Mouse (Mus musculus) gastrocnemius, adult 2 months (tissue): ENCODE results near the gene Slc38a8. TPM values are rescaled to one million over a fixed set of nuclear protein-coding genes. Genes with fewer than 3 reads are reported as not detected.

Source experiments
- DNase-seq: peaks from one replicate; pipeline ENCODE4 v3.0.0; 2022
- H3K27ac ChIP-seq: fragments of 200-600 bp; 2 replicates; pipeline ENCODE4 v1.8.1; 2022; ENCODE audit warnings: mild to moderate bottlenecking
- H3K4me3 ChIP-seq: fragments of 200-600 bp; 2 replicates; pipeline ENCODE4 v1.8.1; 2022; ENCODE audit warnings: mild to moderate bottlenecking, moderate library complexity
- CTCF ChIP-seq: fragments of 200-600 bp; IDR thresholded peaks from 2 replicates; pipeline ENCODE4 v1.8.1; 2022; ENCODE audit warnings: antibody characterized with exemption, mild to moderate bottlenecking, moderate library complexity
- intact Hi-C: fragments of 180-260 bp; cut with DNase I; formaldehyde crosslinking; loops from one replicate; pipeline ENCODE4 v1.15.1; 2025
- long read RNA-seq, 2 experiments: library from polyadenylated mRNA; stranded (forward); transcript quantifications; one replicate each; pipeline ENCODE4 v2.0.0; 2021
- total RNA-seq, 2 experiments: library from RNA; stranded (reverse); gene quantifications; 2 replicates each; pipeline ENCODE4 v1.2.3; 2021

The Slc38a8 gene
- not detected for total RNA-seq
- long read RNA-seq, experiment 1: 0 reads
- long read RNA-seq, experiment 2: 0 reads

GRCm38 (mm10) chr8:119501598-119501997 lies at the start of gene Slc38a8:
Gene Slc38a8 (minus strand): TSS chr8:119501698.
- Histone ChIP-seq H3K4me3 (no peak within 1 kb of the TSS), H3K27ac (no peak within 1 kb of the TSS)
- no peak for TF ChIP-seq CTCF
- no peak for DNase-seq
- intact Hi-C loops: no loop called here

- Histone ChIP-seq H3K27ac (no peak overlapping the region), H3K4me3 (no peak overlapping the region)
- intact Hi-C loops: no loop called here
- TF ChIP-seq CTCF: no peak
- DNase-seq: no peak
Measured at GRCm38 (mm10) chr8:119548560-119549113, 47.1 kb upstream of the Slc38a8 start.

- Histone ChIP-seq H3K27ac (no peak overlapping the region), H3K4me3 (no peak overlapping the region)
- intact Hi-C loops: no loop called here
- no peak for TF ChIP-seq CTCF
- DNase-seq: no peak
Measured at GRCm38 (mm10) chr8:119547019-119547691, 45.7 kb upstream of the Slc38a8 start.

- intact Hi-C loops: no loop called here
- peak overlapping the region; percentile 24; the same call in 1 of the 2 replicates for H3K27ac ChIP-seq
- no peak for DNase-seq
- TF ChIP-seq CTCF: no peak
- H3K4me3 ChIP-seq: no peak overlapping the region
Measured at GRCm38 (mm10) chr8:119545791-119546190, 44.3 kb upstream of the Slc38a8 start.

- intact Hi-C loops: no loop called here
- Histone ChIP-seq H3K4me3 (no peak overlapping the region), H3K27ac (peak overlapping the region; percentile 24; the same call in 1 of the 2 replicates)
- DNase-seq: no peak
- TF ChIP-seq CTCF: no peak
Measured at GRCm38 (mm10) chr8:119545180-119545579, 43.7 kb upstream of the Slc38a8 start.

GRCm38 (mm10) chr8:119544606-119545005 lies 43.1 kb upstream of the Slc38a8 start:
- intact Hi-C loops: no loop called here
- DNase-seq: no peak
- no peak for TF ChIP-seq CTCF
- Histone ChIP-seq H3K4me3 (no peak overlapping the region), H3K27ac (no peak overlapping the region)

- Histone ChIP-seq H3K27ac (no peak overlapping the region), H3K4me3 (no peak overlapping the region)
- DNase-seq: no peak
- intact Hi-C loops: no loop called here
- no peak for TF ChIP-seq CTCF
Measured at GRCm38 (mm10) chr8:119531973-119532372, 30.5 kb upstream of the Slc38a8 start.

- DNase-seq: no peak
- no peak overlapping the region for H3K4me3 ChIP-seq
- TF ChIP-seq CTCF: no peak
- intact Hi-C loops: no loop called here
- H3K27ac ChIP-seq: no peak overlapping the region
Measured at GRCm38 (mm10) chr8:119531397-119531796, 29.9 kb upstream of the Slc38a8 start.

GRCm38 (mm10) chr8:119530937-119531336 lies 29.4 kb upstream of the Slc38a8 start:
- TF ChIP-seq CTCF: no peak
- intact Hi-C loops: no loop called here
- Histone ChIP-seq H3K4me3 (no peak overlapping the region), H3K27ac (no peak overlapping the region)
- DNase-seq: no peak

GRCm38 (mm10) chr8:119528762-119529161 lies 27.3 kb upstream of the Slc38a8 start:
- intact Hi-C loops: no loop called here
- Histone ChIP-seq H3K4me3 (no peak overlapping the region), H3K27ac (no peak overlapping the region)
- peak; percentile 5 for DNase-seq
- no peak for TF ChIP-seq CTCF

- Histone ChIP-seq H3K27ac (no peak overlapping the region), H3K4me3 (no peak overlapping the region)
- intact Hi-C loops: no loop called here
- peak; percentile 16; the same call in 1 of the 2 replicates for TF ChIP-seq CTCF
- DNase-seq: no peak
Measured at GRCm38 (mm10) chr8:119520102-119520501, 18.6 kb upstream of the Slc38a8 start.

GRCm38 (mm10) chr8:119516674-119517073 lies 15.2 kb upstream of the Slc38a8 start:
- Histone ChIP-seq H3K4me3 (no peak overlapping the region), H3K27ac (no peak overlapping the region)
- no peak for DNase-seq
- intact Hi-C loops: no loop called here
- TF ChIP-seq CTCF: no peak

- intact Hi-C loops: no loop called here
- Histone ChIP-seq H3K27ac (no peak overlapping the region), H3K4me3 (no peak overlapping the region)
- no peak for DNase-seq
- no peak for TF ChIP-seq CTCF
Measured at GRCm38 (mm10) chr8:119515767-119516166, 14.3 kb upstream of the Slc38a8 start.

GRCm38 (mm10) chr8:119514940-119515339 lies 13.4 kb upstream of the Slc38a8 start:
- no peak for TF ChIP-seq CTCF
- intact Hi-C loops: no loop called here
- DNase-seq: no peak

More at GRCm38 (mm10) chr8:119514940-119515339, 13.4 kb upstream of the Slc38a8 start:
- Histone ChIP-seq H3K4me3 (no peak overlapping the region), H3K27ac (no peak overlapping the region)
